Mouse (Mus musculus): ENCODE data around the gene Unc93a. TPM values are rescaled to one million over a fixed set of nuclear protein-coding genes. Genes with fewer than 3 reads are reported as not detected.
"Not testable (repeated sequence)": the region's sequence is repeated elsewhere in the genome, so short reads cannot be mapped to it uniquely, and the experiment has no call there.

The Unc93a gene
- not detected in 2 replicates for polyA plus RNA-seq (2011; ENCODE audit: insufficient read depth, insufficient read length, low read depth, missing spikeins)

DNA sequence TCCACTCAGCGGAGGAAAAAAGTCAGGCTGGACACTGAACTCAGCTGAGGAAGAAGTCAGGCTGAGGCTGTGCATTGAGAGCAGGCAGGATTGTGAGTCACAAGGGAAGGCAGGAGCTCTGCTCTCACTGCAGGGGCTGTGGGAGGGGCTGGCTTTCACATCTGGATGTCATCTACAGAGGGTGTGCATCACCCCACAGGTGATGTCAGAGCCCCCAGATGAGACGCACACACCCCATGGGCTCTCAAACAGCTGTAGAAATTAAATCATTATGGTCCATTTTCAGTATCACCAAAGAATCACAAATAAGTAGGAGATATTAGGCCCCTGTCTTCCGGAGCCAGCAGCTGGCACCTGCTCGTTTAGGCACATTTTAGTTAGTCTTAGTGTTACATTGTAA lies at the start of gene Unc93a:
Gene Unc93a, minus strand, starts transcription at position 101 of the 400 bp plus-strand sequence.
- H3K9ac ChIP-seq (ENCODE audit: low read depth, poor library complexity, severe bottlenecking); H3K4me3 ChIP-seq (ENCODE audit: low read depth, low read length); H3K36me3 ChIP-seq (ENCODE audit: control insufficient read depth, insufficient read depth, low read length, poor library complexity, severe bottlenecking); H3K4me1 ChIP-seq (ENCODE audit: control insufficient read depth, insufficient read depth, low read length); H3K9me3 ChIP-seq (replicated peaks; ENCODE audit: control insufficient read depth, insufficient read depth, low read length, poor library complexity, severe bottlenecking); H3K27ac ChIP-seq (ENCODE audit: insufficient read depth, low read length); H3K27me3 ChIP-seq (ENCODE audit: control insufficient read depth, insufficient read depth, low read length, poor library complexity, severe bottlenecking): not testable (repeated sequence)

DNA sequence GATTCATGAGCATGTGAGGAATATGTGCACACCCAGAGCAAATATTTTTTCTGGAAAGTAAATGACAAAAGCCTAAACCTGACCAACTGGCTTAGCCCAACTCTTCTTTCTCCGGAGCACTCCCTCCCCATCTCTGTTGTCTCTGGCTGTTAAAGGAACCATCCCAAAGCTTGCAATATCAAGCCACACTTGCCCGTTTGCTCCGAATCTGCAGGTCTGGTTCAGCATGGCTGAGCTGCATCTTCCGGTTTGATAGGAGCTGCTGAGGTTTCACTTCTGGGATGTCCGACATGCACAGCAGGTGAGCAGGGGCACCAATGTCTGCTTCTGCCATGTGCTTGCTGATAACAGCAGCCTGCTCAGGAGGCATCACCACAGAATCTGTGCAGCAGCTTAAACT lies 48.9 kb upstream of the Unc93a start:
- not testable (repeated sequence) for H3K27ac ChIP-seq (ENCODE audit: insufficient read depth, low read length); H3K4me3 ChIP-seq (ENCODE audit: low read depth, low read length); H3K9me3 ChIP-seq (replicated peaks; ENCODE audit: control insufficient read depth, insufficient read depth, low read length, poor library complexity, severe bottlenecking); H3K4me1 ChIP-seq (ENCODE audit: control insufficient read depth, insufficient read depth, low read length); H3K27me3 ChIP-seq (ENCODE audit: control insufficient read depth, insufficient read depth, low read length, poor library complexity, severe bottlenecking); H3K36me3 ChIP-seq (ENCODE audit: control insufficient read depth, insufficient read depth, low read length, poor library complexity, severe bottlenecking); H3K9ac ChIP-seq (ENCODE audit: low read depth, poor library complexity, severe bottlenecking)

DNA sequence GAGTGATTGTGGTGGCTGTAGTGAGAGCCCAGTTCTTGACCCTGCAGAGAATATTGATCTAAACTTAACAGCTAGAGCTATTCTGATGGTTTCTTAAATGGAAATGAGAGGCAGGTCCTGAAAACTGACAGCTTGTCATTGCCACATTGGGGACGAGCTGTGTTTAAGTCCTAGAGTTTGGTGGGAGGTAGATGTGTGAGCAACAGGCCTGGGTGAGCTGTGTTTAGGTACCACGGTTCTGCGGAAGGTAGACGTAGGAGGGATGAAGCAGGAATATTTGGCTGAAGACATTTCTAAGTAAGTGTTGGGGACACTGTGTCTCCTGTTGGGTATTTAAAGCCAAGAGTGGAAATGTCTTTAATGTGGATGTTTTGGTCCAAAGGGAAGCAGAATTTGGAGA lies 47.4 kb upstream of the Unc93a start:
- not testable (repeated sequence) for H3K4me3 ChIP-seq (ENCODE audit: low read depth, low read length); H3K4me1 ChIP-seq (ENCODE audit: control insufficient read depth, insufficient read depth, low read length); H3K36me3 ChIP-seq (ENCODE audit: control insufficient read depth, insufficient read depth, low read length, poor library complexity, severe bottlenecking); H3K9ac ChIP-seq (ENCODE audit: low read depth, poor library complexity, severe bottlenecking); H3K27ac ChIP-seq (ENCODE audit: insufficient read depth, low read length); H3K9me3 ChIP-seq (replicated peaks; ENCODE audit: control insufficient read depth, insufficient read depth, low read length, poor library complexity, severe bottlenecking); H3K27me3 ChIP-seq (ENCODE audit: control insufficient read depth, insufficient read depth, low read length, poor library complexity, severe bottlenecking)

DNA sequence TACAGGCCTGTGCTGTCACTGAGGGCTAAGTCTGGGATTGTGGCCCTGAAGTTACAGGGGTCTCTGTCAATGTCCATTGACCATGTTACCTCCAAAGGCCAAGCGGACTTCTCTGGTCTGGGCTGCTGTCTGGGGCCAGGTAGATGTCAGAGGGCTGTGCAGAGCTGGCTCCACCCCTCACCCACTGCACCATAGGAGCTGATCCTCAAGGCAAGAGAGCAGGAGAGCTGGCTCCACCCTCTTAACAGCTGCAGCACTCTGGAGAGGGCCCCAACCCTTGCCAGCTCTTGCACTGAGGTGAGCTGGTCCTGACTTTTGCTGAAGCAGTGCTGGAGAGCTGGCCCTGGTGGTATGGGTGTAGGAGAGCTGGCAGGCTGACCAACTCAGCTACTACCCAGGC lies 46.2 kb upstream of the Unc93a start:
- H3K9ac ChIP-seq (ENCODE audit: low read depth, poor library complexity, severe bottlenecking); H3K4me3 ChIP-seq (ENCODE audit: low read depth, low read length); H3K4me1 ChIP-seq (ENCODE audit: control insufficient read depth, insufficient read depth, low read length); H3K9me3 ChIP-seq (replicated peaks; ENCODE audit: control insufficient read depth, insufficient read depth, low read length, poor library complexity, severe bottlenecking); H3K36me3 ChIP-seq (ENCODE audit: control insufficient read depth, insufficient read depth, low read length, poor library complexity, severe bottlenecking); H3K27ac ChIP-seq (ENCODE audit: insufficient read depth, low read length); H3K27me3 ChIP-seq (ENCODE audit: control insufficient read depth, insufficient read depth, low read length, poor library complexity, severe bottlenecking): not testable (repeated sequence)

DNA sequence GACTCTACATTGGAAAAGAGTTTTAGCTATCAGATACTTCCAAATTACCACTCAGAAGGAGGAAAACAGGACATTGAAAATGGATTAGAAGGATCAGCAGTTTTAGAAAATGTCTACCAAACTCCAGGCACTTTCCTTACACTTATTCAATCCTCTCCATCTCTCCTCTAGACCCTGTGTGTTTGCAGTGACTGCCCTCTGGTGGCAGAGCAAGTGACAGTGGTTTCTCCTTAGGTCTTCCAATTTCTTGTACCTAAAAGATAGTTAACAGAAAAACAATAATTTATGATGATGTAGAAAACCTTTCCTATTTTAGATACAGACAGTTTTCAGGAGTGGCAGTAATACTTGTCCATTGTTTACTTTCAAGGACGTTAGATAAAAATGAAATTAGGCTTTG lies 44.0 kb upstream of the Unc93a start:
- not testable (repeated sequence) for H3K27me3 ChIP-seq (ENCODE audit: control insufficient read depth, insufficient read depth, low read length, poor library complexity, severe bottlenecking); H3K27ac ChIP-seq (ENCODE audit: insufficient read depth, low read length); H3K9ac ChIP-seq (ENCODE audit: low read depth, poor library complexity, severe bottlenecking); H3K4me3 ChIP-seq (ENCODE audit: low read depth, low read length); H3K36me3 ChIP-seq (ENCODE audit: control insufficient read depth, insufficient read depth, low read length, poor library complexity, severe bottlenecking); H3K4me1 ChIP-seq (ENCODE audit: control insufficient read depth, insufficient read depth, low read length); H3K9me3 ChIP-seq (replicated peaks; ENCODE audit: control insufficient read depth, insufficient read depth, low read length, poor library complexity, severe bottlenecking)

DNA sequence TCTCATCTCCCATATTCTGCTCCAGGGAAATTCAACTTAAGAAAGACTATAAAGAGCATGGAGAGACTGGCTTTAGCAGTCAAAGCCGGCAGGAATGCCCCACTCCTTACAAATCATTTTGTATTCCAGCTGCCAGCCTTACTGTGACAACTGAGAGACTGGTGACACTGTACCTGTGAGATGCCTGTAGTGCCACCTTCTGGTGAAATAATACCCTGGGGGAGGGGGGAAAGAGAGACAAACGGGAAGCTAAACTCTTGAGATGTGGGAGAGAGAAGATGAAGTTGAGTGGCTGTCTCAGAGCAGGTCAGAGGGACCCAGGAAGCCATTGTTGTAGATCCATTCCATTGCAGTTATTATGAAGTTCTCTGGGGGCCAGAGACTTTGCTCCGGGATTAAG lies 42.4 kb upstream of the Unc93a start:
- not testable (repeated sequence) for H3K4me3 ChIP-seq (ENCODE audit: low read depth, low read length); H3K27me3 ChIP-seq (ENCODE audit: control insufficient read depth, insufficient read depth, low read length, poor library complexity, severe bottlenecking); H3K9ac ChIP-seq (ENCODE audit: low read depth, poor library complexity, severe bottlenecking); H3K27ac ChIP-seq (ENCODE audit: insufficient read depth, low read length); H3K4me1 ChIP-seq (ENCODE audit: control insufficient read depth, insufficient read depth, low read length); H3K36me3 ChIP-seq (ENCODE audit: control insufficient read depth, insufficient read depth, low read length, poor library complexity, severe bottlenecking); H3K9me3 ChIP-seq (replicated peaks; ENCODE audit: control insufficient read depth, insufficient read depth, low read length, poor library complexity, severe bottlenecking)

DNA sequence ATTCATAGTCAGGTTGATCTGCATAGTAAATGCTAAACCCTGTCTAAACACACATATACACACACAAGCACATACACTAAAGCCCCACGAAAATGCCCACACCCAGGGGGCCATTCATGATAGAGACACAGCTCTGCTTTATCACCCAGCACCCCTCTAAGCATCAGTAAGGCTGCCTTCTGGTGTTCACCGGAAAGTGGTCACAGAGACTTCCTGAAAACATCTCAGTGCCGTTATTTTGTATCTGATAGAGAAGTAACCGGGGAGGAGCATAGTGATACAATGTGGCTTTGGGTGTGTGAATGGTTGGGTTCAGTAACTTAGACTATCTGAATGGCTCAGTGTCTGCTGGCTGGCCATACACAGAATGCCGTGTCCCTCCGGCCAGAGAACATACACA lies 42.0 kb upstream of the Unc93a start:
- not testable (repeated sequence) for H3K36me3 ChIP-seq (ENCODE audit: control insufficient read depth, insufficient read depth, low read length, poor library complexity, severe bottlenecking); H3K4me1 ChIP-seq (ENCODE audit: control insufficient read depth, insufficient read depth, low read length); H3K9me3 ChIP-seq (replicated peaks; ENCODE audit: control insufficient read depth, insufficient read depth, low read length, poor library complexity, severe bottlenecking); H3K4me3 ChIP-seq (ENCODE audit: low read depth, low read length); H3K27ac ChIP-seq (ENCODE audit: insufficient read depth, low read length); H3K27me3 ChIP-seq (ENCODE audit: control insufficient read depth, insufficient read depth, low read length, poor library complexity, severe bottlenecking); H3K9ac ChIP-seq (ENCODE audit: low read depth, poor library complexity, severe bottlenecking)

DNA sequence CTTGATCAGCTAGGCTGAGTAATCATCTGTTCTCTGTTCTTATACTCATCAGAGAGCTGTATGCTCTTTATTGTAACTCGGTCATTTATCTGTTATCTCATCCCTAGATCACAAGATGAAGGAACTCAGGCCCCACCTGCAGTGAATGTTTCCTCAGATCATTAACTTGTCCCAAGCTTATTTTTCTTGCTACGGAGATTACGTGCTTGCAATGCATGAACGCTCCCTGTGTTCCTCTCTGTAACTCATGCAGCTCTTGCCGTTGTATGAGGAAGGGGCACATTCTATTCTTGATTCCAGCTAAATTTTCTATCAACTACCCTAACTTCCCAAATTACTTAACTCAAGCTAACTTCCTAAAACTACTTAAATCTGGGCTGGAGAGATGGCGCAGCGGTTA lies 14.5 kb upstream of the Unc93a start:
- H3K4me1 ChIP-seq (ENCODE audit: control insufficient read depth, insufficient read depth, low read length); H3K4me3 ChIP-seq (ENCODE audit: low read depth, low read length); H3K9ac ChIP-seq (ENCODE audit: low read depth, poor library complexity, severe bottlenecking); H3K9me3 ChIP-seq (replicated peaks; ENCODE audit: control insufficient read depth, insufficient read depth, low read length, poor library complexity, severe bottlenecking); H3K36me3 ChIP-seq (ENCODE audit: control insufficient read depth, insufficient read depth, low read length, poor library complexity, severe bottlenecking); H3K27me3 ChIP-seq (ENCODE audit: control insufficient read depth, insufficient read depth, low read length, poor library complexity, severe bottlenecking); H3K27ac ChIP-seq (ENCODE audit: insufficient read depth, low read length): not testable (repeated sequence)

DNA sequence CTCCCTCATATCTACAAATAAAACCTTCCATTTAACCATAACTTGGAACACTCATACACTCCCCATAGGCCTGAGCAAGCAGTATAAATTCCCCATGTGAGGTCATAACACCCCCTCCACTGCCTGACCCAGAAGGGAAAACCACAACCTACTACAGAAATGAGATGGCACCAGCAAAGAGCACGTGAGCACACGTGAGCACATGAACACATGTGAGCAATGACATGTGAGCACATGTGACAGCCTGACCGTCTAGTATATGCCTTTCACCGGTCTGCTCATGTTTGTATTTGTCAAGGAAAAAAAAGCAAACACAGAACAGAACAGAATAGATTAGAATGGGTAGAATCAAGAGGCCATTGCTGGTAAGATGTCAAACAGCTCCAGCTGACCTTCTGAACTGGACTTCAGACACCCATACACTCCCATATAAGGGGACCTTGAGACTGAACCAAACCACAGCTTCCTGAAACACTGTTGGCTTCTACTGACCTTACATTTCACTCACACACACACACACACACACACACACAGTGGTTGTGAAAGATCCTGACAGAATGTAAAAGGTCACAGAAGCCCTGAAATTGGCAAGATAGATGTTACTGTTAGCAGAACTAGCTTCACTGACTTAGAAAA lies 13.1 kb upstream of the Unc93a start:
- not testable (repeated sequence) for H3K36me3 ChIP-seq (ENCODE audit: control insufficient read depth, insufficient read depth, low read length, poor library complexity, severe bottlenecking); H3K27ac ChIP-seq (ENCODE audit: insufficient read depth, low read length); H3K9ac ChIP-seq (ENCODE audit: low read depth, poor library complexity, severe bottlenecking); H3K4me3 ChIP-seq (ENCODE audit: low read depth, low read length); H3K27me3 ChIP-seq (ENCODE audit: control insufficient read depth, insufficient read depth, low read length, poor library complexity, severe bottlenecking); H3K9me3 ChIP-seq (replicated peaks; ENCODE audit: control insufficient read depth, insufficient read depth, low read length, poor library complexity, severe bottlenecking); H3K4me1 ChIP-seq (ENCODE audit: control insufficient read depth, insufficient read depth, low read length)

DNA sequence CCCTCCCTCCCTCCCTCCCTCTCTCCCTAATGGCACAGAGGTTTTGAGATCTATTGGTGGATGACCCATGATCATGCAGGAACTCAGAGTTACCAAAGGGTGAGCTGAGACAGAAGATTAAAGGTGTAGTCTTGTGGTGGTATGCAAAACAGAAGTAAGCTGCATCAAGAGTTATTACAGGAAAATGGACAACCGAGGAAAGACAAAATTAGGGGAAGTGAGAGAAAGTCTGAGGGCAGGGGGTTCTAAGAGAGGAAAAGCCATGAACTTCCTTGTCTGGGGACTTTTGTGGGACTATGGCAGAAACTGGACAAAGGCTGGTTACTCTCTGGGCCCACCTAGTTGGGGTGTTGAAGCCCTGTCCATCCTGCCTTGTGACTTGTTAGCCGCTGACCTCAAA lies 11.1 kb upstream of the Unc93a start:
- not testable (repeated sequence) for H3K27me3 ChIP-seq (ENCODE audit: control insufficient read depth, insufficient read depth, low read length, poor library complexity, severe bottlenecking); H3K4me1 ChIP-seq (ENCODE audit: control insufficient read depth, insufficient read depth, low read length); H3K9me3 ChIP-seq (replicated peaks; ENCODE audit: control insufficient read depth, insufficient read depth, low read length, poor library complexity, severe bottlenecking); H3K36me3 ChIP-seq (ENCODE audit: control insufficient read depth, insufficient read depth, low read length, poor library complexity, severe bottlenecking); H3K27ac ChIP-seq (ENCODE audit: insufficient read depth, low read length); H3K9ac ChIP-seq (ENCODE audit: low read depth, poor library complexity, severe bottlenecking); H3K4me3 ChIP-seq (ENCODE audit: low read depth, low read length)
